Mouse (Mus musculus): ENCODE measurements around the gene Apbb1ip. TPM values are rescaled to one million over a fixed set of nuclear protein-coding genes. Genes with fewer than 3 reads are reported as not detected.

Apbb1ip gene
- total RNA-seq, 2 experiments from 2014 or later: 5.2 to 5.7 TPM

- no peak for DNase-seq
These were observed 1.8 kb downstream of the Apbb1ip start for GRCm38 (mm10) chr2:22775681-22776080.

- no peak for DNase-seq
These were observed 2.8 kb downstream of the Apbb1ip start for GRCm38 (mm10) chr2:22776568-22777230.

- DNase-seq: no peak
These were observed 3.9 kb downstream of the Apbb1ip start for GRCm38 (mm10) chr2:22777757-22778156.

- no peak for DNase-seq
These were observed 7.0 kb downstream of the Apbb1ip start for GRCm38 (mm10) chr2:22780884-22781283.

- DNase-seq: no peak
These were observed 7.6 kb downstream of the Apbb1ip start for GRCm38 (mm10) chr2:22781387-22782009.

- no peak for DNase-seq
These were observed 8.2 kb downstream of the Apbb1ip start for GRCm38 (mm10) chr2:22782057-22782456.

GRCm38 (mm10) chr2:22783137-22783638 lies 9.3 kb downstream of the Apbb1ip start:
- no peak for DNase-seq

GRCm38 (mm10) chr2:22784186-22784585 lies 10.3 kb downstream of the Apbb1ip start:
- no peak for DNase-seq

- no peak for DNase-seq
These were observed 10.9 kb downstream of the Apbb1ip start for GRCm38 (mm10) chr2:22784771-22785170.

- no peak for DNase-seq
These were observed 14.8 kb downstream of the Apbb1ip start for GRCm38 (mm10) chr2:22788658-22789057.

GRCm38 (mm10) chr2:22789576-22789975 lies 15.7 kb downstream of the Apbb1ip start:
- DNase-seq: no peak

- DNase-seq: no peak
These were observed 16.5 kb downstream of the Apbb1ip start for GRCm38 (mm10) chr2:22790435-22790834.

- DNase-seq: no peak
These were observed 21.2 kb downstream of the Apbb1ip start for GRCm38 (mm10) chr2:22795087-22795486.

GRCm38 (mm10) chr2:22796487-22796886 lies 22.6 kb downstream of the Apbb1ip start:
- no peak for DNase-seq

- DNase-seq: no peak
These were observed 25.6 kb downstream of the Apbb1ip start for GRCm38 (mm10) chr2:22799430-22800041.

GRCm38 (mm10) chr2:22805589-22805988 lies 31.7 kb downstream of the Apbb1ip start:
- no peak for DNase-seq

- no peak for DNase-seq
These were observed 32.7 kb downstream of the Apbb1ip start for GRCm38 (mm10) chr2:22806576-22806975.

- DNase-seq: no peak
These were observed 33.4 kb downstream of the Apbb1ip start for GRCm38 (mm10) chr2:22807312-22807711.

- peak; percentile 10 for DNase-seq
These were observed 37.0 kb downstream of the Apbb1ip start for GRCm38 (mm10) chr2:22810851-22811250.

GRCm38 (mm10) chr2:22811466-22811865 lies 37.6 kb downstream of the Apbb1ip start:
- no peak for DNase-seq

GRCm38 (mm10) chr2:22813921-22814320 lies 40.0 kb downstream of the Apbb1ip start:
- no peak for DNase-seq

GRCm38 (mm10) chr2:22815674-22816073 lies 41.8 kb downstream of the Apbb1ip start:
- DNase-seq: no peak

GRCm38 (mm10) chr2:22816231-22816630 lies 42.3 kb downstream of the Apbb1ip start:
- DNase-seq: no peak

Data from adrenal gland, postnatal 10 days (tissue).